Mouse (Mus musculus) CH12.LX (cell line): ENCODE results near the gene Tpx2. TPM values are rescaled to one million over a fixed set of nuclear protein-coding genes. Genes with fewer than 3 reads are reported as not detected.
A peak's percentile ranks its signal among the peaks of the same experiment; 100 is the strongest.

Experiments used
- DNase-seq: peaks from one replicate; pipeline ENCODE4 v3.0.0-alpha.2; 2013; ENCODE audit errors: extremely low read depth
- H3K27ac ChIP-seq: 2 replicates; pipeline ENCODE4 v1.5.1; 2012; ENCODE audit warnings: low read depth, mild to moderate bottlenecking, control low read depth, moderate library complexity; ENCODE audit not compliant: insufficient read depth
- H3K27me3 ChIP-seq: replicated peaks from 2 replicates; pipeline ENCODE3; 2012; ENCODE audit warnings: inconsistent platforms
- H3K36me3 ChIP-seq, 2 experiments: replicated peaks in 1 of 2; 2 replicates each; pipeline versions ENCODE3 to v1.6.1; 2012; ENCODE audit warnings: inconsistent platforms in 1 of 2, low read length in 1 of 2, mild to moderate bottlenecking in 1 of 2, mixed read lengths in 1 of 2, moderate library complexity in 1 of 2; ENCODE audit not compliant: control insufficient read depth in 1 of 2, insufficient read depth in 1 of 2
- H3K4me1 ChIP-seq, 2 experiments: 2 replicates each; pipeline ENCODE4 v1.6.1; 2012; ENCODE audit warnings: inconsistent platforms in 1 of 2, moderate library complexity in 1 of 2; ENCODE audit not compliant: insufficient read depth in 2 of 2, control insufficient read depth in 1 of 2
- H3K4me2 ChIP-seq: 2 replicates; pipeline ENCODE4 v1.6.1; 2012; ENCODE audit warnings: low read depth, mild to moderate bottlenecking, control low read depth; ENCODE audit not compliant: poor library complexity, insufficient read depth, severe bottlenecking
- H3K4me3 ChIP-seq, 3 experiments: fragments of 150-350 bp in 1 of 3; sonication (generic) in 1 of 3; replicated peaks in 1 of 3; 2 replicates each; pipeline versions ENCODE3 to v1.5.1; 2011 to 2012; ENCODE audit warnings: low read depth in 2 of 3, low read length in 2 of 3, mild to moderate bottlenecking in 2 of 3, moderate library complexity in 2 of 3, control low read depth in 1 of 3, improper control_type of control experiment in 1 of 3, inconsistent platforms in 1 of 3, mixed read lengths in 1 of 3; ENCODE audit not compliant: poor library complexity in 1 of 3
- H3K79me2 ChIP-seq: replicated peaks from 2 replicates; pipeline ENCODE4 v1.6.1; 2012; ENCODE audit warnings: mild to moderate bottlenecking, moderate library complexity; ENCODE audit not compliant: control insufficient read depth, poor library complexity, insufficient read depth, severe bottlenecking; ENCODE audit errors: extremely low read depth
- H3K9ac ChIP-seq: 2 replicates; pipeline ENCODE4 v1.6.1; 2012; ENCODE audit warnings: low read depth, mild to moderate bottlenecking, control low read depth, moderate library complexity; ENCODE audit not compliant: insufficient read depth
- H3K9me3 ChIP-seq: replicated peaks from 2 replicates; pipeline ENCODE3; 2012; ENCODE audit warnings: low read length, inconsistent platforms, mixed read lengths
- BHLHE40 ChIP-seq: IDR thresholded peaks from 2 replicates; pipeline ENCODE4 v1.6.1; 2011; ENCODE audit warnings: mild to moderate bottlenecking, low read depth, low read length, improper control_type of control experiment
- CHD2 ChIP-seq: IDR thresholded peaks from 2 replicates; pipeline ENCODE4 v1.6.1; 2011; ENCODE audit warnings: low read length, improper control_type of control experiment
- ELF1 ChIP-seq: IDR thresholded peaks from 2 replicates; pipeline ENCODE4 v1.6.1; 2014; ENCODE audit warnings: low read depth, mild to moderate bottlenecking, inconsistent platforms, low read length, improper control_type of control experiment
- ETS1 ChIP-seq: conservative IDR thresholded peaks from 2 replicates; pipeline ENCODE4 v1.6.1; 2012; ENCODE audit warnings: low read depth, mild to moderate bottlenecking, inconsistent platforms, low read length, improper control_type of control experiment, moderate library complexity
- HCFC1 ChIP-seq: IDR thresholded peaks from 2 replicates; pipeline ENCODE4 v1.6.1; 2012; ENCODE audit warnings: low read depth, mild to moderate bottlenecking, inconsistent platforms, low read length, improper control_type of control experiment
- IRF4 ChIP-seq: IDR thresholded peaks from 2 replicates; pipeline ENCODE4 v1.6.1; 2014; ENCODE audit warnings: low read depth, mild to moderate bottlenecking, inconsistent platforms, low read length, improper control_type of control experiment
- MAZ ChIP-seq: IDR thresholded peaks from 2 replicates; pipeline ENCODE4 v1.6.1; 2012; ENCODE audit warnings: low read depth, mild to moderate bottlenecking, inconsistent platforms, low read length, improper control_type of control experiment, moderate library complexity
- MXI1 ChIP-seq: IDR thresholded peaks from 2 replicates; pipeline ENCODE4 v1.6.1; 2011; ENCODE audit warnings: mild to moderate bottlenecking, low read depth, low read length, improper control_type of control experiment
- MYC ChIP-seq: IDR thresholded peaks from 2 replicates; pipeline ENCODE4 v1.6.1; 2011; ENCODE audit warnings: low read depth, mild to moderate bottlenecking, improper control_type of control experiment, low read length
- NRF1 ChIP-seq: IDR thresholded peaks from 2 replicates; pipeline ENCODE4 v1.6.1; 2014; ENCODE audit warnings: low read depth, mild to moderate bottlenecking, inconsistent platforms, low read length, improper control_type of control experiment, moderate library complexity
- PAX5 ChIP-seq: IDR thresholded peaks from 2 replicates; pipeline ENCODE4 v1.6.1; 2012; ENCODE audit warnings: low read length, inconsistent platforms, mixed read lengths
- POLR2A ChIP-seq: IDR thresholded peaks from 2 replicates; pipeline ENCODE4 v1.6.1; 2011; ENCODE audit warnings: low read depth, mild to moderate bottlenecking, improper control_type of control experiment, low read length
- POLR2AphosphoS2 ChIP-seq: IDR thresholded peaks from 2 replicates; pipeline ENCODE4 v1.6.1; 2011; ENCODE audit warnings: low read depth, low read length, improper control_type of control experiment
- SIN3A ChIP-seq: IDR thresholded peaks from 2 replicates; pipeline ENCODE4 v1.6.1; 2012; ENCODE audit warnings: low read length, improper control_type of control experiment, inconsistent platforms
- TCF12 ChIP-seq: IDR thresholded peaks from 2 replicates; pipeline ENCODE4 v1.6.1; 2014; ENCODE audit warnings: low read depth, mild to moderate bottlenecking, inconsistent platforms, low read length, improper control_type of control experiment
- UBTF ChIP-seq: IDR thresholded peaks from 2 replicates; pipeline ENCODE4 v1.6.1; 2012; ENCODE audit warnings: low read depth, mild to moderate bottlenecking, inconsistent platforms, low read length, improper control_type of control experiment, moderate library complexity
- USF2 ChIP-seq: conservative IDR thresholded peaks from 2 replicates; pipeline ENCODE4 v1.6.1; 2011; ENCODE audit warnings: low read depth, low read length, improper control_type of control experiment
- dilution Hi-C: fragments of 300-500 bp; cut with MboI; formaldehyde crosslinking; loops from 2 replicates; pipeline ENCODE4 v1.14.3; 2020; ENCODE audit warnings: low sequenced_read_pairs; ENCODE audit not compliant: extremely low pct_unique_long_range_greater_than_20kb, extremely low pct_ligation_motif_present
- in situ Hi-C: fragments of 300-500 bp; cut with MboI; formaldehyde crosslinking; loops from 3 replicates; pipeline ENCODE4 v1.14.3; 2019; ENCODE audit warnings: low sequenced_read_pairs, low pct_ligation_motif_present, low pct_unique_long_range_greater_than_20kb, mixed read lengths
- polyA plus RNA-seq: library from polyadenylated mRNA; unstranded; fragments of >175 nt; gene quantifications from 2 replicates; pipeline ENCODE4 v1.2.1, GENCODE M21; 2012; ENCODE audit warnings: low read depth; ENCODE audit not compliant: insufficient read length
- total RNA-seq, 2 experiments: library from RNA; depleted of rRNA; stranded (reverse); fragments of 300-350 nt in 1 of 2; fragments of >200 nt in 1 of 2; gene quantifications; 2 replicates each; pipeline ENCODE4 v1.2.3; 2012 to 2014

The Tpx2 gene
- total and polyA plus RNA-seq, 3 experiments, result 66.1 to 127 (median 98.0) TPM

GRCm38 (mm10) chr2:152928988-152929370 lies 81.2 kb downstream of the Tpx2 start:
- DNase-seq, result no peak
- Histone ChIP-seq H3K4me2 (no peak overlapping the region), H3K79me2 (no peaks in the 10 kb centered on the region), H3K27me3 (peaks cover 9% of the 10 kb centered on the region), H3K9ac (no peak overlapping the region), H3K36me3 (no peaks in the 10 kb centered on the region), H3K9me3 (no peaks in the 10 kb centered on the region)
- dilution Hi-C loops, result no loop called here
- TF ChIP-seq NRF1, result no peak
- TF ChIP-seq, all 38 proteins: peak for 0
- no peak overlapping the region for H3K4me3 ChIP-seq
- H3K27ac ChIP-seq, result no peak overlapping the region
- H3K4me1 ChIP-seq, result peaks cover 13 to 96% of the 10 kb centered on the region in 2 experiments
- in situ Hi-C loops, result no loop called here

- in situ Hi-C loops, result no loop called here
Observed at GRCm38 (mm10) chr2:152930276-152930675, 82.5 kb downstream of the Tpx2 start.

GRCm38 (mm10) chr2:152931456-152932160 lies 83.8 kb downstream of the Tpx2 start:
- H3K79me2 ChIP-seq, result no peaks in the 10 kb centered on the region
- H3K4me1 ChIP-seq, result peaks cover 11 to 72% of the 10 kb centered on the region in 2 experiments
- no peak for DNase-seq
- no peaks in the 10 kb centered on the region for H3K36me3 ChIP-seq
- H3K9me3 ChIP-seq, result no peaks in the 10 kb centered on the region
- H3K9ac ChIP-seq, result no peak overlapping the region
- H3K4me2 ChIP-seq, result no peak overlapping the region
- in situ Hi-C loops (no loop called here), dilution Hi-C loops (no loop called here)
- H3K27ac ChIP-seq, result no peak overlapping the region
- TF ChIP-seq SIN3A, result 0 out of 2 replicates have a peak, but pooled peaks have one; percentile 48
- no peak for TF ChIP-seq IRF4
- H3K4me3 ChIP-seq, result peak overlapping the region; percentile 12 to 57 (median 46)
- H3K27me3 ChIP-seq, result peaks cover 27% of the 10 kb centered on the region

More at GRCm38 (mm10) chr2:152930276-152930675, 82.5 kb downstream of the Tpx2 start:
- H3K4me1 ChIP-seq, result peaks cover 11 to 86% of the 10 kb centered on the region in 2 experiments
- H3K9me3 ChIP-seq, result no peaks in the 10 kb centered on the region
- H3K4me2 ChIP-seq, result no peak overlapping the region
- H3K9ac ChIP-seq, result no peak overlapping the region
- H3K4me3 ChIP-seq, result peak overlapping the region in 1 of 3 experiments; percentile 57
- no peaks in the 10 kb centered on the region for H3K36me3 ChIP-seq
- dilution Hi-C loops, result no loop called here
- H3K27ac ChIP-seq, result no peak overlapping the region
- H3K79me2 ChIP-seq, result no peaks in the 10 kb centered on the region
- H3K27me3 ChIP-seq, result peaks cover 13% of the 10 kb centered on the region
- TF ChIP-seq MXI1, result no peak
- TF ChIP-seq PAX5, result no peak
- no peak for TF ChIP-seq HCFC1
- TF ChIP-seq ETS1, result no peak
- no peak for TF ChIP-seq USF2
- no peak for TF ChIP-seq BHLHE40
- TF ChIP-seq POLR2AphosphoS2, result no peak
- TF ChIP-seq NRF1, result no peak
- TF ChIP-seq POLR2A, result no peak
- TF ChIP-seq MYC, result no peak
- no peak for TF ChIP-seq UBTF
- TF ChIP-seq ELF1, result no peak
- TF ChIP-seq CHD2, result no peak
- no peak for TF ChIP-seq MAZ
- no peak for TF ChIP-seq TCF12
- no peak for DNase-seq
